Mouse (Mus musculus) mesoderm, embryonic 11.5 days (tissue): ENCODE measurements around the gene 3110040M04Rik.
"Not testable (repeated sequence)": the region's sequence is repeated elsewhere in the genome, so short reads cannot be mapped to it uniquely, and the experiment has no call there.

Source experiments
- DNase-seq: peaks from one replicate; pipeline ENCODE4 v3.0.0-alpha.2; 2012; ENCODE audit warnings: low read depth, low spot score

3110040M04Rik gene

DNA sequence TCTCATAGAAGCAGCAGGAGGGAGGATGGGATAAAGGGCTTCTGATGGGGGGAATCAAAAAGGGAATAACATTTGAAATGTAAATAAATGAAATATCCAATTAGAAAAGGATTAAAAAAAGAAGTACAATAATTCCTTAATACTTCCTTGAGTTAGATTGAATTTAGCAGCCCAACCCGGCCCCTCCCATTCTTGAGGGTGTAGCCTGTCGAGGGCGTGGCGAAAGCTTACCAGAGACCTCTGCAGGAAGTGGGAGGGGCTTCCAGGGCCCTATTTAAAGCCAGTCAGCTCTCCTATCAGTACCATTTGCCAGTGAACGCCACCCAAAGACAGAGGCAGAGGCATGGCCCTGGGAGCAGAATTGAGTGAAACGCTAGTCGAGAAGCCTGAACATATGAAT is 11.8 kb upstream of the 3110040M04Rik start, which contains the start of gene Gm8947:
Gene Gm8947 (plus strand): TSS at position 302 of the 400 bp plus-strand sequence.
- DNase-seq, result not testable (repeated sequence)

DNA sequence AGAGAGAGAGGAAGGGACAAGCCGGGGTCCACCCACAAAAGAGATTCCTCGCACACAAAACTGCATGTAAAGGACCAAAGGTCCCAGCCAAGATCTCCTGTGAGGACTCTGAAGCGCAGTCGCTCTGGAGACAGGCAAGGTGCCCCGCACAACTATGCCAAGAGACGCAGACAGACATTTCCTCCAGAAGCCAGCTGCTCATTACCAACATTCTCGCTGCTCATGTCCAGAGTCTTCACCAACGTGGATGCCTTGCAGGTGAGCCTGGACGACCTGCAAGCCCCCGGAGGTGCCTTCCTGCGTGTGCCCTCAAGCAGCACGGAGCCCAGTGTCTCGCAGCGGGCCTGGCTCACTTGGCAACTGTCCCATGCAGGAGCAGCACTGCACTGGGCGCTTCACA is 11.2 kb upstream of the 3110040M04Rik start:
- not testable (repeated sequence) for DNase-seq

DNA sequence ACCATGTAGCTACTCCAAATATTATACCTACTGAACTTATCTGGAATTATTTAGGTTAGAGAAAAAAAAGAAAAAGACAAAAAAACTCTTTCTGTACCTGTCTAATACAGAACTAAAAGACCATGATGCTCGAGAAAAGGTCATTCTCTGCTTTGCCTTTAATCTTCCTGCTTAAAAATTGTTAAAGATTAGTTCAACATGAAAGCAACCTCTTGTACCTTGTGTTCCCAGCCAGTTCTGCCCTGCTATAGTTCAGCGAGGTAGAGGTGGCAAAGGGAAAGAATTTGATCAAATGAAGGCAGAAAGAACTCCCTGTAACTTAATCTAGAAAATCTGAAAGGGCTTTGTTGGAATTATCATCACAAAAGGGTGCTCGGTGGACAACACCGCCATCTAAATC is 7.9 kb upstream of the 3110040M04Rik start:
- not testable (repeated sequence) for DNase-seq

DNA sequence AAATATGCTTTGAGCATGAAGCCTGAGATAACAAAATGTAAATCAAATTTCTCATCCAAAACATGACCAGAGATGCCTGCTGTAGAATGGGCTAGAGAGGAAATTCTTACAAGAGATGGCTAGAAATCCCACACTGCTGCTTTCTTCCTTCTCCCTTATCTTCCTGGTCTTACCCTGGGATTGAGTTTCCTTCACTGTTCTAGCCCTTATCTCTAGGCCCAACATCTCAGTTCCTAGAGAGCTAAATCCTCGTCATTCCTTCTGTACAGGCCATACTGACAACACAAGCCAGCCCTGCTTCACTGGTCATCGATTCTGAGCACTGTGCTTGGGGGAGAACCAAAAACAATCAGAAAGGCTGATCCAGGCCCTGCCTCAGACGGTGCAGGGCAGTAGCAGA is 7.2 kb upstream of the 3110040M04Rik start:
- DNase-seq, result not testable (repeated sequence)

DNA sequence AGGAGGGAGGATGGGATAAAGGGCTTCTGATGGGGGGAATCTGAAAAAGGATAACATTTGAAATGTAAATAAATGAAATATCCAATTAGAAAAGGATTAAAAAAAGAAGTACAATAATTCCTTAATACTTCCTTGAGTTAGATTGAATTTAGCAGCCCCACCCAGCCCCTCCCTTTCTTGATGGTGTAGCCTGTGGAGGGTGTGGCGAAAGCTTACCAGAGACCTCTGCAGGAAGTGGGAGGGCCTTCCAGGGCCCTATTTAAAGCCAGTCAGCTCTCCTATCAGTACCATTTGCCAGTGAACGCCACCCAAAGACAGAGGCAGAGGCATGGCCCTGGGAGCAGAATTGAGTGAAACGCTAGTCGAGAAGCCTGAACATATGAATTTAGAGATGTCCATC is 5.8 kb upstream of the 3110040M04Rik start, which contains the start of gene Gm47995:
Gene Gm47995 (plus strand): TSS at position 329 of the 400 bp plus-strand sequence.
- not testable (repeated sequence) for DNase-seq

DNA sequence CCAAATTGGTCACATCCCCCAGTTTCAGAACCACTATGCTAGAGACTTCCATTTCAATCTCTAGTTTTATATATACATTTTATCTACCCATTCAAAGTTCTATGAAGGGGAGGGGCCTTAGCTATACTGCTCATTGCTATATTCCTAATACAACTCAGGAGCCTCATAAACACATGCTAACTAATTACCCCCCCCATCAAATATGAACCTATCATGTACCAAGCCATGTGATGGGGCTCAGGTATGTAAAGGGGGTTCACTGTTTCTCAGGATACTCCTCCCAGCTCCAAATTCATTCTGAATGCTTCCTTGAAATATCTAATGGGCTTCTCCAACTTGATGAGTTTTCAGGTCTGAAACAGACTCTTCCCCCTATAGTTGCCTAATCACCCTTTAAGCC is 3.3 kb upstream of the 3110040M04Rik start:
- DNase-seq, result not testable (repeated sequence)

DNA sequence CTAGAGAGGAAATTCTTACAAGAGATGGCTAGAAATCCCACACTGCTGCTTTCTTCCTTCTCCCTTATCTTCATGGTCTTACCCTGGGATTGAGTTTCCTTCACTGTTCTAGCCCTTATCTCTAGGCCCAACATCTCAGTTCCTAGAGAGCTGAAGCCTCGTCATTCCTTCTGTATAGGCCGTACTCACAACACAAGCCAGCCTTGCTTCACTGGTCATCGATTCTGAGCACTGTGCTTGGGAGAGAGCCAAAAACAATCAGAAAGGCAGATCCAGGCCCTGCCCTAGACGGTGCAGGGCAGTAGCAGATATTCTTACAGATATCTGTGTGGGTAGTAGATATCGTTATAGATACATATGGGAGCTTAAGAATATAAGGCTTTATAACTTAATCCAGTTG is 1.1 kb upstream of the 3110040M04Rik start:
- DNase-seq, result not testable (repeated sequence)

DNA sequence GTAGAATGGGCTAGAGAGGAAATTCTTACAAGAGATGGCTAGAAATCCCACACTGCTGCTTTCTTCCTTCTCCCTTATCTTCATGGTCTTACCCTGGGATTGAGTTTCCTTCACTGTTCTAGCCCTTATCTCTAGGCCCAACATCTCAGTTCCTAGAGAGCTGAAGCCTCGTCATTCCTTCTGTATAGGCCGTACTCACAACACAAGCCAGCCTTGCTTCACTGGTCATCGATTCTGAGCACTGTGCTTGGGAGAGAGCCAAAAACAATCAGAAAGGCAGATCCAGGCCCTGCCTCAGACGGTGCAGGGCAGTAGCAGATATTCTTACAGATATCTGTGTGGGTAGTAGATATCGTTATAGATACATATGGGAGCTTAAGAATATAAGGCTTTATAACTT is 4.6 kb downstream of the 3110040M04Rik start:
- DNase-seq, result not testable (repeated sequence)

DNA sequence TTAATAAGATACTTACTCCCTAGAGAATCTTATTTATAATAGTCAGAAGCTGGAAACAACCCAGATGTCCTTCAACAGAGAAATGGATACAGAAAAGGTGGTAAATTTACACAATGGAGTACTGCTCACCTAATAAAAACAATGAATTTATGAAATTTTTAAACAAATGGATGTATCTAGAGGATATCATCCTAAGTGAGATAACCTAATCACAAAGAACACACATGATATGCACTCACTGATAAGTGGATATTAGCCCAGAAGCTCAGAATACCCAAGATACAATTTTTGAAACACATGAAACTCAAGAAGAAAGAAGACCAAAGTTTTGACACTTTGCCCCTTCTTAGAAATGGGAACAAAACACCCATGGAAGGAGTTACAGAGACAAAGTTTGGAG is 5.0 kb downstream of the 3110040M04Rik start:
- DNase-seq, result not testable (repeated sequence)

DNA sequence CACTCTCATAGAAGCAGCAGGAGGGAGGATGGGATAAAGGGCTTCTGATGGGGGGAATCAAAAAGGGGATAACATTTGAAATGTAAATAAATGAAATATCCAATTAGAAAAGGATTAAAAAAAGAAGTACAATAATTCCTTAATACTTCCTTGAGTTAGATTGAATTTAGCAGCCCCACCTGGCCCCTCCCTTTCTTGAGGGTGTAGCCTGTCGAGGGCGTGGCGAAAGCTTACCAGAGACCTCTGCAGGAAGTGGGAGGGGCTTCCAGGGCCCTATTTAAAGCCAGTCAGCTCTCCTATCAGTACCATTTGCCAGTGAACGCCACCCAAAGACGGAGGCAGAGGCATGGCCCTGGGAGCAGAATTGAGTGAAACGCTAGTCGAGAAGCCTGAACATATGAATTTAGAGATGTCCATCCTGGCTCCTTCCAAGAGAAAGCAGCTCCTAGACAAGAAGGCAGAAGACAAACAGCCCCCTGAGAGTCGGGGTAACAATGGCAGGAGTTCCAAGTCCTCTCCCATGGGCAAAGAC is 6.0 kb downstream of the 3110040M04Rik start, which contains the start of gene Gm47996:
Gene Gm47996 (plus strand): TSS at position 308 of the 532 bp plus-strand sequence.
- not testable (repeated sequence) for DNase-seq

DNA sequence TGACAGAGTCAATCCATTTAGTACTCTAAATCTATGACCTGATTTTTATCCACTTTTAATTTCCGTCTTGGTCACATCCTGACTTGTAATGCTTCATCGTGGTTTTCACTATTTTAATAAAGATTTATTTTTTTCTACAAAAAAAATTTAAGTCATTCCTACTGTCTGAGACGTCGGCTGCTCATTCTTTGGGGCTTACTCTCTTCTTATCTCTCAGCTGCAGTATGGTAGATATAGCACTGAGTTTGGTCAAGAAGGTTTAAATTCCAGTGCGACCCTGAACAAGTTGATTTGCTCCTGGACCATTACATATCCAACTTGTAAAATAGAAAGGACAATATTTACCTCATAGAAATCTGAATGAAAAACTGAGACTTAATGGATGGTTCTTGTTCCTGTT is 7.7 kb downstream of the 3110040M04Rik start:
- DNase-seq, result not testable (repeated sequence)

DNA sequence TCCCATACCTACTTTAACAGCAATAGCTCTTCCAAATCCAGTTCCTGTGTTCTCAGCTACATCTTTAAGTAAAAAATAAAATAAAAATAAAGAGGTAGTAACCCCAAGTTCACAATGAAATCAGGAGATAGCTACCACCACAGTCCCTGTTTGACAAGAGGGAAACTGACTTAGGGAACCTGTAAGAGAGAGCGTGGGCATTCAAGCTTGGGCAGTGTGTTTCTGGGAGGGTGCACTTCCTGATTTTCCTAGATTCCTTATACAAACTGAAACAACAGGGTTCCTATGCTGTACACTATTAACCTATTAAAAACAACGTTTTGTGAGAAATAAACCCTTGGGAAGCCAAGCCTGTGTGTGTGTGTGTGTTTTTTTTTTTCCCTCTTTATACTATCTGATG is 10.9 kb downstream of the 3110040M04Rik start:
- no peak for DNase-seq

DNA sequence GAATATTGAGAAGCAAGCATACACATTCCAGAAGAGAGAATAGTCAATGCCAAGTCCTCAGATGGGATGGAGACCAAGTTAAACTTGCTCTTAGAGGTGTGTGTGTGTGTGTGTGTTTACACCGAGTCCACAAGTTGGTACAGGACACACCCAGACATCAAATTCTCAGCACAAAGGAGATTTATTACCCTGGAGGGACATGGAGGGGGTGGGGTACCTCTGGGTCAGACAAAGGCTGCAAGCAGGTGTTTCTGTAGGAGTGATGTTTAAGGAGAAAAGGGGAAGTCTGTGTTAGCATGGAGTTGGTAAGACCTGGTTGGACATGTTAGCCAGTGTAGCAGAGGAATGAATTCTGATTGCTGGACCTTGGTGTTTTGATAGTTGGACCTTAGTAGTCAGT is 12.1 kb downstream of the 3110040M04Rik start:
- no peak for DNase-seq

DNA sequence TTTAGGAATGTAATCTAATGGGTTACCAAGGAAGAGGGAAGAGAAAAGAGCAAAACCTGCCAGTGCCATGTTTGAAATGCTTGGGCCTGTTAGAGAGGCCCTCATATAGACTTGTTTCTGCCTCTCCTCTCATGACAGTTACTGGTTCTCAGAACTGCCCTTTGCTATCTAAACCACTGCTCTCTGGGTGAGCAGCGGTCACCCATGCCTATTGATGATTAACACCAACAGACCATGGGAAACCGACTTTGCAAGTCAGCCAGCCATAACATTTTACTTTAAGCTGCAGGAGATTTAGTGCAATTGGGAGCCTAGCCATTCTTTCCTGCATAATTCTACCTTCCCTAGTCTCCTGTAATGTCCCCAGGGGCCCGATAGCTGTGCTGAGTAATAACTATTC is 12.5 kb downstream of the 3110040M04Rik start:
- DNase-seq, result no peak

DNA sequence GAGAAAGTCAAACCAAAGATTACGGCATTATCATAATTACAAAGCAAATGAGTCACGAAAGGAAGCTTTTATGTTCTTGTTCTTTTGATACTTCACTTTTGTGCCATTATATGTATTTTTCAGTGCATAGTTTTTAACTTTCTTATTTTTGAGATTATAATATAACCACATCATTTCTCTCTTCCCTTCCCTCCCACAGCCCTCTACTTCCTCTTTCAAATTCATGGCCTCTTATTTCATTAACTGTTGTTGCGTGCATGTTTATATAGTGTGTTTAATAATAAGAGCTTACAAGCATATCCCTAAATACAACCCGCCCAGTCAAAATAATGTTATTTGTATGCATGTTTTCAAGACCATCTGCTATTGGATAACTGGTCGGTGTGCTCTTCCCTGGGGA is 15.1 kb downstream of the 3110040M04Rik start:
- no peak for DNase-seq

DNA sequence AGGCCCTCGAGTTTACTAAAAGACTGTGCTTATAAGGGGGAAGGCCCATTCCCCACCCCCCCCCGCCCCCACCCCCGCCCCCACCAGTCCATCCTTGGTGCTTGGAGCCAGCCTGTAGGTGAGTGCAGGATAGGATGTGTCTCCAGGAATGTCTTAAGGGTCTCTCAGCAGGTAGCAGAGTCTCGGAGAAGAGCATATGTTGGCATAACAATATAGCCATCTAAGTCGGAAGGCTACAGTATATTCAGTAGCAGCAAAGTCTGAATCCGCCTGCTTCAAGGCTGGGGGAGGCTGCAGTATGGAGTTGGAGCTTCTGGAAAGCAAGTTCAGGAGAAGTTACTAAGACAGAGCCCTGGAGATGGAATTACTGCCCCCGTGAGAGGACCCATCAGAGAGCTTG is 16.2 kb downstream of the 3110040M04Rik start:
- no peak for DNase-seq

DNA sequence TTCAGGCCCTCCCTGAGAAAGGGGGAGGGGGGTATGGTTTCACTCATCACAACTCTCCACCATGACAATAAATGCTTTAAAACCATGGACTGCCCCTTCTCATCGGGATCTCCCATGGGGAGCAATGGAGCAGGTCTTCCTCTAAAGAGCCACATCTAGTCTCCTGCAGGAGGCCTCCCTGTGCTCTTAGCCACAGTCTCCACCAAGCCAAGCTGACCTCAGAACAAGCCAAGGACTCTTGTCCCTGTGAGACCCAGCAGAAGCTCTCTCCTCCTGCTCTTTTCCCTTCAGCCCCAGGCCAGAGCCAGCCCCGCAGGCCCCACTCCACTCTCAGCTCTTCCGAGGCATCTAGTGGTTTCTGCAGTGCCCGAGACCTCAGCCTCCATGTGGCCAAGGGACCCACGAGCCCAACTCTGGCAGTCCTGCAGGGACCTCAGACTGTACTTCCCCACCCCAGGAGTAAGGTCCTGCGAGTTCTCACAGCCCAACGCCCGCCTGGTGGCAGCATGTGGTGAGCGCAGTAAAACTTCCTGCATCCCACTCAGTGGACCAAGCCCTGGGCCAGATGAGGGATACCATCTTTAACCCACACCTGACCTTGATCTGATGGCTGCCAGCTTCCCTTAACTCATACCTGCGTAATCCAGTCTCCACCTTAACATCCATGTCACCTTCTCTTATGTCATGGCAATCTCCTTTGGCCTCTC is 18.8 kb downstream of the 3110040M04Rik start:
- DNase-seq, result no peak

DNA sequence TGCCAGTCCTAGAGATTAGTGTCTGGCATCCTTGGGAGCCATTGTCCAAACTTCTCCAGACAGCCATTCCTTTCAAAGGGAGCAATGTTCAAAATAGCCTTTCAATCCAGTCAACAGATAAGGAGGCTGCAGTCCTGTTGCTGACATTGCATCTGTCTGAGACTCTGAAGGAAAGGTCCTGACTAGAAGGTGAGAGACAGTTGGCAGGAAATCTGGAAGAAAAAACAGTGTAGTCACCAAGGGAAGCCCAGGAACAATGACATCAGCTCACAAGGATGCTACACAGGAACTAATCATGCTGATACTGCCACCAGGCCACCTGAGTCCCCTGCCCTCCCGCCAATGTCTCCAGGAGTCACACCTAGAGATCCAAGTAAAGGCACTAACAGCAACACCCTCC is 19.5 kb downstream of the 3110040M04Rik start:
- DNase-seq, result no peak

DNA sequence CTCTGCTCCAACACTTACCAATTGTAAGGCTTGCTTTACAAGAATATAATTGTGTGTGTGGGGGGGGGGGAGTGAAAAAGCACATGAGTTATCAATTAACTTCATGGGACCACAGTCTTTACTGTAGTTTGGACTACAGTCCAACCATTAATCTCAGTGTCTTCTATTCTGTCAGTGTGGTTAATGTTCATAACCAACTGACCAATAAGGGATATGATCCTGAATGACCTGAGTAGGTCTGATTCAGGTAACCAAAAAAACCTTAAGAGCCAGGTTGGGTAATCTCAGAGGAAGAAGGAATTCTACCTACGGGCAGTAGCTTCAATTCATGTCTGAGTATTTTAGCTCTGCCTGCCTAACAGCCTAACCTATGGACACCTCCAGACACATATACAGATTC is 20.6 kb downstream of the 3110040M04Rik start:
- no peak for DNase-seq

DNA sequence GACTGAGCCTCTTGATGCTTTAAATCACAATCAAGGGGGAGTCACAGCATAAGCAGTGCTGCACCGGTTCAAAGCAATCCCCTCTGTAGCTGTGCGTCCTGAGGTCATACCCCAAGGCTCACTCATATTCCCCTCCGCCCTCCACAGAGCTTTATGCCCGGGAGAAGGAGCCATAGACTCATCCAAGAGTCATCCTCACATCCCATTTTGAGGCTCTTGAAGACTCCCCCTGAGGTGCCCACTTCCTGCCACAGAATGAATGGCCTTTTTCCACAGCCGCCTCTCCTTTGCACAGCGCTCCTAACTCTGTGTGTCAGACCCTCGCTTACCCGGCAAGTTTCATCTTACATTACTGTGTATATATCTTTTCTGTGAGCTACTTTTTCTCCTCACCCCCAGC is 23.6 kb downstream of the 3110040M04Rik start:
- no peak for DNase-seq

DNA sequence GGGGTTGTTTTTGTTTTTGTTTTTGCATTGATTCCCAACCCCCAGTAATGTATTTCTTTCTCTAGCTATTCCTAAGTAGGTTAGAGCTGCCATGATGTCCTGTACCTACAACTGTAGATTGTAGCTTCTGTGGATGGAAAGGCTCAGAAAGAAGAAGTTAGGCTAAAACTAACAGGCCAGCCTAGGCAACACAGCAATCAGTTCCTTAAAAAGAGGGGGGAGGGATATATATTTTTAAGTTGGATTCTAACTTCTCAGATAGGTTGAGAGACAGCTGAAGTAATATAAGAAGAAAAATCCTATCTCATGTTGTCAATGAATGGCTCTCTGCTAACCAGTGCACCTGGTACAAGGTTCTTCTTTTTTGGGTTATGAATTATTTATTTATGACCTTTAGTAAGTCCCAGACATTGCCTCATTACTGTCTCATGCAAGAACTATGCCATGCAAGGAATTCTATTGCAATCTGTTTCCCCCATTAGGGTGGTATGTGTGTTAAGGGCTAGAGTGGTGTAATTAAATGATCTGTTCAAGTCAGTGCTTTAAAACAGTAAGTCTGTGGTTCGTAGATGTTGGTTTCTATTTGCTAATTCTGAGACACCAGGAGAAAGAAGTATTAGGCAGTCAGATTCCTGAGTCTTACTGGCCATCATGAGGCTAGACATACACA is 24.5 kb downstream of the 3110040M04Rik start:
- DNase-seq, result no peak

DNA sequence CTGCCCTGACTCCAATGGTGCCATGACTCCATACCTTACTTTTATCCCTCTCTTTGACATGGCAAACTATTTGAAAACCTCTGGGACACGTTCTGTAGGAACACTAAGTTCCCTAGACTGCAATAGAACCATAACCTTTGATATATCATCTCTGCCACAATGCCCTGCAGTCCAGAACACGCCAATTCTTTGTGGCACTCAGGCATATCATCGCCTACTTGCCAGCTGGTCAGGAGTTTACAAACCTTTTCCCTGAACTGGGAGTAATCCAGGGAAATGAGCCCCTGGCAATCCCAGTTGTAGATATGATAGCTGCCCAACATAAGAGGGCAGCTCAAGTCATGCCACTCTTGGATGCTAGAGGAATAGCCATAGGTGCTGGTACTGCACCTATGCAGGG is 28.4 kb downstream of the 3110040M04Rik start:
- no peak for DNase-seq

DNA sequence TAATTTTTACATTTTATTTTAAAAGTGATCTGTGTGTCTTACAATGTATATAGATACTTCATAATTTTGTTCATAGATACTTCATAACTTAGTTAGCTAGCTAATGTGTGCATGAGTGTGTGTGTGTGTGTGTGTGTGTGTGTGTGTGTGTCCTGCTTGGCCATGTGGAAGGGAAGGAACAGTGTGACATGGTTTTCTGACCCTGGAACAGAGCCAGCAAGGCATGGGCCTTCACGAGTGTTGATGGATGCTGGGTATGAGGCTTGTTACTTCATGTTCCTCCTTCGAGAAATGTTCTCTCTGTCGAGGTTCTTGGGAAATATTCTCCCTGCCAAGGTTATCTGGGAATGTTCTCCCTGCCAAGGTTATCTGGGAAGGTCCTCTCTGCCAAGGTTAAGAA is 29.8 kb downstream of the 3110040M04Rik start:
- no peak for DNase-seq
